In the genomic region with DNA sequence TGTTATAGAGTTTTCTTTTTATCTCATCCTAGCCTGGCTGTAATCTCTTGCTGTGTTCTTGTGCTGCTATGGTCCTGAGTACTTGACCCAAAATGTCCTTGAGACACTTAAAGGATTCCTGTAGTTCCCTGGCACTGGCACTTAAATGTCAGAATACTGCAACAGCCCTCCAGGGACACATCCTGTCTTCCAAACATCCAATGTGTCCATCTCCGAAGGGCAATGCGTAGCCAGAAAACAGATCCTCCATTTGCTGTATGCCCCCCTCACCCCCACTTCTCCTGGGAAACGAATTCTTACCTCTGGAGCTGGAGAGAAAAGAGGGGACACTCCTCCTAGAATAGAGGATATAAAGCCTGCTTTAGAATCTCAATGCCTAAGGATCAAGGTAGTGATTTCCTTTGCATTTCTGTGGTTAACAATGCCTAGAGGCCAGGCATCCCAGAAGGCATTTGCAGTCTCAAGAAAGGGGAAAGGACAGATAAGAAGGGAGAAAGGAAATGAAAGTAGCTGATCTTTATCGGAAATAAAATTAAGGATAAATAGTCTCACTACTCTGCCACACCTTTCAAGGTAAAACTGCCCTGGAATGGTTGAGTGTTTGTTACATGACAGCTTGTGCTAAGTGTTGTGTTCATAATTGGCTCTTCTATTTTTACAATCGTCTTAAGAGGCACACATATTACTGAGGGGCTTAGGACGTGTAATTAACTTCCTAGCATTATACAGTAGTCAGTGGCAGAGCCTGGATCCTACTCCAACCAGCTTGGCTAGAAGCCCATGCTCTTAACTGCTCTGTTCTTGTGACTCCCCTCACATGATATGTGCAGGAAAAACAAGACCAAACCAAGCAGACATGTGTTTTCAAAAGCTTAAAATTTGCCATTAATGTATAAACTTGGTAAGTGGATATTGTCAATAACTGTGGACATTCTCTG, we compare ENCODE assay signal across 19 mouse cellular contexts.
DNase-seq lines count a peak whose midpoint lies in the region; TF ChIP-seq lines count a peak whose summit lies in the region.
"Had no signal": no experiment of that assay in that cellular context is flagged by ENCODE, and none has a peak within 500 bp of the region (broad histone marks: within the 10 kb centered on the region; RNA-seq: fewer than 3 reads in every experiment).

No protein-coding gene starts in this region.

- no peaks in the 10 kb centered on the region for H3K27me3 ChIP-seq in cerebellum, adult 2 months (ENCODE audit: control insufficient read depth, insufficient read depth, low read length)
- H3K27me3 ChIP-seq: forebrain, embryonic 15.5 days; limb, embryonic 12.5 days had no signal

- peaks cover 26% of the 10 kb centered on the region; the same call in 1 of the 2 replicates for H3K4me1 ChIP-seq in cerebellum, adult 2 months (ENCODE audit: control insufficient read depth, insufficient read depth, low read length)
- H3K4me1 ChIP-seq in olfactory bulb, adult 2 months (ENCODE audit: control insufficient read depth, insufficient read depth, low read length): peaks cover 3% of the 10 kb centered on the region
- H3K4me1 ChIP-seq: forebrain, embryonic 15.5 days; limb, embryonic 12.5 days had no signal

- DNase-seq in cerebellum, adult 2 months: peak; percentile 50 to 59
- no peak for DNase-seq in cerebellum, adult 8-10 months
- no peak for DNase-seq in left cerebral cortex, adult 2 months (ENCODE audit: extremely low spot score in 1 of 2, low spot score in 2 of 2)
- no peak for DNase-seq in left cerebral cortex, postnatal 25 days (ENCODE audit: low spot score in 2 of 2)
- peak; percentile 67 for DNase-seq in brain, adult 2 months (ENCODE audit: low read depth, low spot score)
- no peak for DNase-seq in neural tube, embryonic 10.5 days (ENCODE audit: extremely low spot score, low spot score)
- DNase-seq in natural killer cell, adult 2 months (ENCODE audit: low spot score in 2 of 2): no peak
- DNase-seq: adrenal gland, postnatal 25 days; gastrocnemius, adult 2 months; heart, postnatal 36 days; kidney, adult 9 months; kidney, postnatal 4 days; layer of hippocampus, postnatal 36 days; lung, postnatal 14 days; right cerebral cortex, postnatal 25 days had no signal

- intact Hi-C loops in left cerebral cortex, adult 2 months (cut with DNase I): no loop called here
- intact Hi-C loops in left cerebral cortex, postnatal 25 days (cut with DNase I): no loop called here

- peak overlapping the region; percentile 81 for H3K27ac ChIP-seq in cerebellum, adult 2 months (ENCODE audit: insufficient read depth, low read length)
- peak overlapping the region; percentile 40; the same call in 1 of the 2 replicates for H3K27ac ChIP-seq in left cerebral cortex, adult 2 months
- H3K27ac ChIP-seq in olfactory bulb, adult 2 months (ENCODE audit: insufficient read depth, low read depth, low read length): peak overlapping the region; percentile 21; the same call in 1 of the 2 replicates
- H3K27ac ChIP-seq: forebrain, embryonic 15.5 days; gastrocnemius, adult 2 months; limb, embryonic 12.5 days; liver, embryonic 14.5 days had no signal

- TF ChIP-seq CTCF in cerebellum, adult 2 months (IDR thresholded peaks at IDR 0.05; ENCODE audit: borderline replicate concordance, insufficient read depth, low read depth, low read length): no peak
- TF ChIP-seq CTCF in left cerebral cortex, adult 2 months (IDR thresholded peaks at IDR 0.05): no peak
- no peak for TF ChIP-seq CTCF in olfactory bulb, adult 2 months (IDR thresholded peaks at IDR 0.05; ENCODE audit: insufficient read depth, low read depth, low read length)

- TF ChIP-seq POLR2A in cerebellum, adult 2 months (IDR thresholded peaks at IDR 0.05; ENCODE audit: borderline replicate concordance, insufficient read depth, low read length): no peak
- no peak for TF ChIP-seq POLR2A in olfactory bulb, adult 2 months (IDR thresholded peaks at IDR 0.05; ENCODE audit: insufficient read depth, low read depth, low read length)

- 18% methylated on average over 6 of the region's 6 CpGs for WGBS in cerebellum, adult 2 months
- WGBS in olfactory bulb, adult 2 months: 37% methylated on average over 6 of the region's 6 CpGs

- no peak overlapping the region for H3K4me3 ChIP-seq in cerebellum, adult 2 months (replicated peaks; ENCODE audit: insufficient read depth, low read depth, low read length)
- no peak overlapping the region for H3K4me3 ChIP-seq in left cerebral cortex, adult 2 months
- no peak overlapping the region for H3K4me3 ChIP-seq in olfactory bulb, adult 2 months (ENCODE audit: insufficient read depth, low read depth, low read length)
- H3K4me3 ChIP-seq: forebrain, embryonic 15.5 days; gastrocnemius, adult 2 months; limb, embryonic 12.5 days had no signal

Comparison
In these comparisons a context has a peak if more than half of its experiments do, and no peak if none do; other contexts are left out.
1. DNase-seq: peak in cerebellum, adult 2 months (2 of 2) and brain, adult 2 months (single experiment); none in cerebellum, adult 8-10 months (single experiment), left cerebral cortex, adult 2 months (0 of 2), left cerebral cortex, postnatal 25 days (0 of 2), neural tube, embryonic 10.5 days (single experiment) and natural killer cell, adult 2 months (0 of 2).
2. H3K27ac ChIP-seq: peak in every context shown above with its lines; median percentile 81 in cerebellum, adult 2 months; 40 in left cerebral cortex, adult 2 months; 21 in olfactory bulb, adult 2 months.